ENCODE assay signal across 12 mouse cellular contexts in genomic region chr9:43699417-43700225, GRCm38 (mm10). TPM values are rescaled to one million over a fixed set of nuclear protein-coding genes. Genes with fewer than 3 reads are reported as not detected.
DNase-seq lines count a peak whose midpoint lies in the region; ATAC-seq and TF ChIP-seq lines count a peak whose summit lies in the region.
"Had no signal": no experiment of that assay in that cellular context is flagged by ENCODE, and none has a peak within 500 bp of the region (broad histone marks: within the 10 kb centered on the region; RNA-seq: fewer than 3 reads in every experiment).

No protein-coding gene starts in this region.

- H3K9ac ChIP-seq in embryonic facial prominence, embryonic 14.5 days (ENCODE audit: low read depth, low read length): no peak overlapping the region
- H3K9ac ChIP-seq in neural tube, embryonic 13.5 days: no peak overlapping the region

- no peak for DNase-seq in left cerebral cortex, adult 2 months (ENCODE audit: extremely low spot score in 1 of 2, low spot score in 2 of 2)
- no peak for DNase-seq in left cerebral cortex, postnatal 25 days (ENCODE audit: low spot score in 2 of 2)
- DNase-seq in embryonic facial prominence, embryonic 14.5 days (ENCODE audit: low spot score): peak; percentile 16
- DNase-seq in layer of hippocampus, adult 18-20 months (ENCODE audit: low spot score in 2 of 2): peak; percentile 56 to 76
- no peak for DNase-seq in thymus, postnatal 10 days (ENCODE audit: low spot score in 2 of 2)
- no peak for DNase-seq in lung, adult 2 months
- DNase-seq in lung, postnatal 4 days: no peak
- DNase-seq: gastrocnemius, postnatal 10 days; heart, postnatal 10 days; kidney, postnatal 14 days had no signal

- TF ChIP-seq CTCF in left cerebral cortex, adult 2 months (IDR thresholded peaks at IDR 0.05): peak; percentile 23
- TF ChIP-seq CTCF in lung, adult 2 months (IDR thresholded peaks at IDR 0.05; ENCODE audit: insufficient read depth, low read length): no peak

- H3K36me3 ChIP-seq in embryonic facial prominence, embryonic 14.5 days (ENCODE audit: control insufficient read depth, insufficient read depth, low read length): no peaks in the 10 kb centered on the region
- H3K36me3 ChIP-seq in neural tube, embryonic 13.5 days: no peaks in the 10 kb centered on the region

- no peaks in the 10 kb centered on the region for H3K9me3 ChIP-seq in embryonic facial prominence, embryonic 14.5 days (ENCODE audit: control insufficient read depth, low read length)
- no peaks in the 10 kb centered on the region for H3K9me3 ChIP-seq in neural tube, embryonic 13.5 days

- H3K27me3 ChIP-seq in embryonic facial prominence, embryonic 14.5 days (replicated peaks; ENCODE audit: control insufficient read depth, insufficient read depth, low read length): no peaks in the 10 kb centered on the region
- no peaks in the 10 kb centered on the region for H3K27me3 ChIP-seq in neural tube, embryonic 13.5 days

- H3K27ac ChIP-seq in left cerebral cortex, adult 2 months: no peak overlapping the region
- H3K27ac ChIP-seq in embryonic facial prominence, embryonic 14.5 days (replicated peaks; ENCODE audit: low read depth, low read length): no peak overlapping the region
- peak overlapping the region; percentile 77 for H3K27ac ChIP-seq in neural tube, embryonic 13.5 days (replicated peaks)

- 68% methylated on average over 11 of the region's 11 CpGs for WGBS in embryonic facial prominence, embryonic 14.5 days
- WGBS in neural tube, embryonic 13.5 days: 22% methylated on average over 11 of the region's 11 CpGs
- 45% methylated on average over 11 of the region's 11 CpGs for WGBS in lung, adult 2 months

- intact Hi-C loops in left cerebral cortex, adult 2 months (cut with DNase I): no loop called here
- intact Hi-C loops in left cerebral cortex, postnatal 25 days (cut with DNase I): no loop called here

- TF ChIP-seq POLR2A in lung, adult 2 months (IDR thresholded peaks at IDR 0.05; ENCODE audit: borderline replicate concordance, extremely low read depth, low read depth, low read length): no peak

- H3K4me2 ChIP-seq in embryonic facial prominence, embryonic 14.5 days (ENCODE audit: low read depth, low read length): no peak overlapping the region
- H3K4me2 ChIP-seq in neural tube, embryonic 13.5 days: peak overlapping the region; percentile 14

- H3K4me1 ChIP-seq in embryonic facial prominence, embryonic 14.5 days (ENCODE audit: control insufficient read depth, insufficient read depth, low read length): no peaks in the 10 kb centered on the region
- H3K4me1 ChIP-seq in neural tube, embryonic 13.5 days (replicated peaks): peaks cover 42% of the 10 kb centered on the region
- H3K4me1 ChIP-seq in lung, adult 2 months (ENCODE audit: control insufficient read depth, insufficient read depth, low read length): no peaks in the 10 kb centered on the region

- ATAC-seq in embryonic facial prominence, embryonic 14.5 days (ENCODE audit: low read depth): peak; percentile 62; the same call in 1 of the 2 replicates
- ATAC-seq in neural tube, embryonic 13.5 days (ENCODE audit: low read depth): peak; percentile 84
- ATAC-seq: CD4-positive, CD25-positive, alpha-beta regulatory T cell, adult 4 months had no signal

- H3K4me3 ChIP-seq in left cerebral cortex, adult 2 months: no peak overlapping the region
- H3K4me3 ChIP-seq in embryonic facial prominence, embryonic 14.5 days (ENCODE audit: low read depth, low read length): no peak overlapping the region
- no peak overlapping the region for H3K4me3 ChIP-seq in neural tube, embryonic 13.5 days
- no peak overlapping the region for H3K4me3 ChIP-seq in lung, adult 2 months (replicated peaks; ENCODE audit: extremely low read depth, low read depth, low read length)

RNA-seq across cellular contexts. Expression of gene Nectin1, which starts 44.2 kb away (rescaled TPM):
- total RNA-seq in left cerebral cortex, adult 2 months (2021): 100 to 1,000 TPM; 112 to 114 TPM
- 100 to 1,000 TPM in 1 of 2 experiments, 10 to 100 TPM in 1; 91.2 to 115 TPM for total RNA-seq in left cerebral cortex, postnatal 25 days (2021)
- polyA plus RNA-seq in embryonic facial prominence, embryonic 14.5 days (2014; fragmentation: Nextera tagmentation; extraction: Ambion mirVana): 9.0 and 10.1 TPM in 2 replicates
- total RNA-seq in layer of hippocampus, adult 18-20 months (2021): 10 to 100 TPM; 68.2 to 70.6 TPM
- 12.0 and 14.1 TPM in 2 replicates for polyA plus RNA-seq in neural tube, embryonic 13.5 days (2015; fragmentation: Nextera tagmentation; extraction: Ambion mirVana)
- polyA plus RNA-seq in lung, adult 2 months (2012; rRNA removed): 26.4 and 28.2 TPM in 2 replicates

Comparison
In these comparisons a context has a peak if more than half of its experiments do, and no peak if none do; other contexts are left out.
1. DNase-seq: peak in embryonic facial prominence, embryonic 14.5 days (single experiment) and layer of hippocampus, adult 18-20 months (2 of 2); none in left cerebral cortex, adult 2 months (0 of 2), left cerebral cortex, postnatal 25 days (0 of 2), thymus, postnatal 10 days (0 of 2), lung, adult 2 months (single experiment) and lung, postnatal 4 days (0 of 2).